Mouse (Mus musculus) forebrain, embryonic 16.5 days (tissue): ENCODE measurements around the gene Gins2. TPM values are rescaled to one million over a fixed set of nuclear protein-coding genes. Genes with fewer than 3 reads are reported as not detected.

Experiments used
- ATAC-seq: fragments of 200-750 bp; cut with Nextera tagmentation; 2 replicates; pipeline ENCODE4 v1.8.0; 2017; ENCODE audit warnings: mild to moderate bottlenecking, moderate library complexity
- H3K27ac ChIP-seq: fragments of 300-500 bp; sonication (generic); 2 replicates; pipeline ENCODE4 v1.5.1; 2014; ENCODE audit warnings: low read length, control low read depth
- H3K27me3 ChIP-seq: fragments of 300-500 bp; sonication (generic); replicated peaks from 2 replicates; pipeline ENCODE4 v1.6.1; 2014; ENCODE audit warnings: low read length; ENCODE audit not compliant: control insufficient read depth, insufficient read depth
- H3K36me3 ChIP-seq: fragments of 300-500 bp; sonication (generic); 2 replicates; pipeline ENCODE4 v1.6.1; 2014; ENCODE audit not compliant: control insufficient read depth, insufficient read depth
- H3K4me1 ChIP-seq: fragments of 300-500 bp; sonication (generic); replicated peaks from 2 replicates; pipeline ENCODE4 v1.6.1; 2014; ENCODE audit warnings: low read length; ENCODE audit not compliant: control insufficient read depth, insufficient read depth
- H3K4me2 ChIP-seq: fragments of 300-500 bp; sonication (generic); 2 replicates; pipeline ENCODE4 v1.6.1; 2014; ENCODE audit warnings: mild to moderate bottlenecking, low read length, control low read depth
- H3K4me3 ChIP-seq: fragments of 300-500 bp; sonication (generic); replicated peaks from 2 replicates; pipeline ENCODE4 v1.5.1; 2014; ENCODE audit warnings: mild to moderate bottlenecking, low read length, control low read depth
- H3K9ac ChIP-seq: fragments of 300-500 bp; sonication (generic); replicated peaks from 2 replicates; pipeline ENCODE4 v1.6.1; 2014; ENCODE audit warnings: low read depth, low read length, control low read depth
- H3K9me3 ChIP-seq: fragments of 300-500 bp; sonication (generic); 2 replicates; pipeline ENCODE4 v1.6.1; 2016; ENCODE audit warnings: low read length; ENCODE audit not compliant: control insufficient read depth
- WGBS: fragments of 180-500 bp; shearing (Covaris S2); extraction: QIAGEN DNeasy Blood & Tissue Kit; methylation state at CpG from one replicate; pipeline ENCODE4 v1.1.7; 2014; 5-methylcytosine and 5-hydroxymethylcytosine counted together
- polyA plus RNA-seq: library from polyadenylated mRNA; unstranded; fragments of >200 nt; fragmentation: Nextera tagmentation; extraction: Ambion mirVana; gene quantifications from 2 replicates; pipeline ENCODE4 v1.2.1, GENCODE M21; 2015

Gene Gins2
- polyA plus RNA-seq, 1 experiment from 2014 or later, result 23.1 TPM

- Histone ChIP-seq H3K36me3 (peaks cover 70% of the 10 kb centered on the region), H3K4me1 (peaks cover 7% of the 10 kb centered on the region), H3K4me2 (no peak overlapping the region), H3K4me3 (no peak overlapping the region), H3K9ac (no peak overlapping the region), H3K27ac (no peak overlapping the region), H3K27me3 (no peaks in the 10 kb centered on the region), H3K9me3 (no peaks in the 10 kb centered on the region)
- 82% methylated on average over 8 of the region's 8 CpGs for WGBS
- no peak for ATAC-seq
Observed at GRCm38 (mm10) chr8:120571561-120571960, 17.5 kb downstream of the Gins2 start.

- no peak overlapping the region for H3K4me2 ChIP-seq
- H3K4me1 ChIP-seq, result peaks cover 18% of the 10 kb centered on the region
- H3K36me3 ChIP-seq, result peaks cover 58% of the 10 kb centered on the region
- no peaks in the 10 kb centered on the region for H3K9me3 ChIP-seq
- WGBS, result 56% methylated on average over 13 of the region's 13 CpGs
- H3K27me3 ChIP-seq, result no peaks in the 10 kb centered on the region
- H3K27ac ChIP-seq, result 0 out of 2 replicates have a peak overlapping the region, but pooled peaks have one; percentile 40
- H3K4me3 ChIP-seq, result no peak overlapping the region
- 0 out of 2 replicates have a peak, but pooled peaks have one; percentile 16 for ATAC-seq
- H3K9ac ChIP-seq, result no peak overlapping the region; the same call in 1 of the 2 replicates
Observed at GRCm38 (mm10) chr8:120569939-120570715, 19.0 kb downstream of the Gins2 start.

- Histone ChIP-seq H3K9ac (no peak overlapping the region), H3K4me3 (no peak overlapping the region), H3K27me3 (no peaks in the 10 kb centered on the region), H3K4me1 (peaks cover 28% of the 10 kb centered on the region), H3K9me3 (no peaks in the 10 kb centered on the region), H3K27ac (no peak overlapping the region), H3K4me2 (no peak overlapping the region), H3K36me3 (peaks cover 48% of the 10 kb centered on the region)
- 93% methylated on average over 17 of the region's 17 CpGs for WGBS
- ATAC-seq, result no peak
Observed at GRCm38 (mm10) chr8:120569123-120569522, 20.0 kb downstream of the Gins2 start.

GRCm38 (mm10) chr8:120568164-120568798 is 20.8 kb downstream of the Gins2 start:
- Histone ChIP-seq H3K27me3 (no peaks in the 10 kb centered on the region), H3K4me1 (peaks cover 37% of the 10 kb centered on the region), H3K9ac (no peak overlapping the region), H3K36me3 (peaks cover 41% of the 10 kb centered on the region), H3K4me2 (no peak overlapping the region), H3K27ac (no peak overlapping the region), H3K4me3 (no peak overlapping the region), H3K9me3 (no peaks in the 10 kb centered on the region)
- ATAC-seq, result no peak
- WGBS, result 95% methylated on average over 33 of the region's 37 CpGs

GRCm38 (mm10) chr8:120567731-120568130 is 21.4 kb downstream of the Gins2 start:
- Histone ChIP-seq H3K36me3 (peaks cover 37% of the 10 kb centered on the region), H3K27ac (no peak overlapping the region), H3K9ac (no peak overlapping the region), H3K4me3 (no peak overlapping the region), H3K9me3 (no peaks in the 10 kb centered on the region), H3K4me1 (peaks cover 42% of the 10 kb centered on the region), H3K4me2 (no peak overlapping the region), H3K27me3 (no peaks in the 10 kb centered on the region)
- no peak for ATAC-seq
- 97% methylated on average over 17 of the region's 17 CpGs for WGBS

- WGBS, result 57% methylated on average over 8 of the region's 8 CpGs
- peak; percentile 9; the same call in 1 of the 2 replicates for ATAC-seq
- peaks cover 29% of the 10 kb centered on the region for H3K36me3 ChIP-seq
- no peaks in the 10 kb centered on the region for H3K9me3 ChIP-seq
- no peak overlapping the region for H3K4me2 ChIP-seq
- H3K4me3 ChIP-seq, result no peak overlapping the region
- H3K27me3 ChIP-seq, result no peaks in the 10 kb centered on the region
- no peak overlapping the region for H3K27ac ChIP-seq
- H3K9ac ChIP-seq, result no peak overlapping the region
- H3K4me1 ChIP-seq, result peaks cover 53% of the 10 kb centered on the region
Observed at GRCm38 (mm10) chr8:120566681-120567080, 22.4 kb downstream of the Gins2 start.

- Histone ChIP-seq H3K9me3 (no peaks in the 10 kb centered on the region), H3K27me3 (no peaks in the 10 kb centered on the region), H3K4me1 (peaks cover 64% of the 10 kb centered on the region), H3K27ac (peak overlapping the region; percentile 7), H3K4me3 (no peak overlapping the region), H3K36me3 (peaks cover 23% of the 10 kb centered on the region), H3K4me2 (no peak overlapping the region), H3K9ac (peak overlapping the region; percentile 30; the same call in 1 of the 2 replicates)
- ATAC-seq, result peak; percentile 13; the same call in 1 of the 2 replicates
- WGBS, result 9% methylated on average over 7 of the region's 7 CpGs
Observed at GRCm38 (mm10) chr8:120565151-120565711, 23.9 kb downstream of the Gins2 start.

GRCm38 (mm10) chr8:120563851-120564837 is 25.0 kb downstream of the Gins2 start:
- Histone ChIP-seq H3K4me3 (no peak overlapping the region), H3K36me3 (peaks cover 19% of the 10 kb centered on the region), H3K9ac (peak overlapping the region; percentile 24; the same call in 1 of the 2 replicates), H3K4me1 (peaks cover 75% of the 10 kb centered on the region), H3K27me3 (no peaks in the 10 kb centered on the region), H3K4me2 (peak overlapping the region; percentile 4; the same call in 1 of the 2 replicates), H3K27ac (peak overlapping the region; percentile 52), H3K9me3 (no peaks in the 10 kb centered on the region)
- 9% methylated on average over 20 of the region's 20 CpGs for WGBS
- peak; percentile 32; the same call in 1 of the 2 replicates for ATAC-seq
